Mouse (Mus musculus) layer of hippocampus, adult 2 months (tissue): ENCODE results near the gene Bex3. TPM values are rescaled to one million over a fixed set of nuclear protein-coding genes. Genes with fewer than 3 reads are reported as not detected.
A peak's percentile ranks its signal among the peaks of the same experiment; 100 is the strongest.
"Not testable (repeated sequence)": the region's sequence is repeated elsewhere in the genome, so short reads cannot be mapped to it uniquely, and the experiment has no call there.

ENCODE experiments used
- DNase-seq, 2 experiments: peaks; one replicate each; pipeline ENCODE4 v3.0.0; 2022; ENCODE audit warnings: low spot score in 2 of 2
- H3K27ac ChIP-seq: fragments of 200-600 bp; 2 replicates; pipeline ENCODE4 v1.8.1; 2022
- H3K4me3 ChIP-seq: fragments of 200-600 bp; 2 replicates; pipeline ENCODE4 v1.8.1; 2022; ENCODE audit warnings: mild to moderate bottlenecking
- CTCF ChIP-seq: fragments of 200-600 bp; conservative IDR thresholded peaks from 2 replicates; pipeline ENCODE4 v1.8.1; 2022; ENCODE audit warnings: antibody characterized with exemption, mild to moderate bottlenecking, moderate library complexity
- long read RNA-seq, 2 experiments: library from polyadenylated mRNA; stranded (forward); transcript quantifications; one replicate each; pipeline ENCODE4 v2.0.0; 2021; ENCODE audit warnings: borderline mapping rate in 2 of 2
- total RNA-seq, 2 experiments: library from RNA; stranded (reverse); gene quantifications; 2 replicates each; pipeline ENCODE4 v1.2.3; 2021

Gene Bex3
- 100 to 1,000 TPM; 301 to 311 TPM for total RNA-seq
- long read RNA-seq, experiment 1, transcript Bex3-201 (3 exons, 930 nt): major isoform, 98 of 259 reads
- long read RNA-seq, experiment 1, transcript Bex3-204 (3 exons, 933 nt): minor isoform, 5 of 259 reads
- long read RNA-seq, experiment 1, transcript Bex3-202 (3 exons, 826 nt): minor isoform, 10 of 259 reads
- long read RNA-seq, experiment 1, transcript Bex3-203 (2 exons, 766 nt): minor isoform, 5 of 259 reads
- long read RNA-seq, experiment 1, partial matches to known transcripts: 139 of 259 reads
- long read RNA-seq, experiment 1, other reads (novel, unspliced or antisense): 2 of 259 reads
- long read RNA-seq, experiment 2, transcript Bex3-202 (3 exons, 826 nt): minor isoform, 24 of 350 reads
- long read RNA-seq, experiment 2, transcript Bex3-204 (3 exons, 933 nt): minor isoform, 8 of 350 reads
- long read RNA-seq, experiment 2, transcript Bex3-201 (3 exons, 930 nt): major isoform, 160 of 350 reads
- long read RNA-seq, experiment 2, partial matches to known transcripts: 0 of 350 reads
- long read RNA-seq, experiment 2, other reads (novel, unspliced or antisense): 154 of 350 reads

GRCm38 (mm10) chrX:136269743-136270392 is at the start of gene Bex3:
TSS of gene Bex3 (plus strand) at chrX:136270253.
- Histone ChIP-seq H3K27ac (peak within 1 kb of the TSS; percentile 64; the same call in 1 of the 2 replicates), H3K4me3 (peak within 1 kb of the TSS; percentile 47)
- peak; percentile 16 to 63 for DNase-seq

- no peak overlapping the region for H3K27ac ChIP-seq
- no peak for TF ChIP-seq CTCF
- no peak overlapping the region for H3K4me3 ChIP-seq
- DNase-seq: no peak
Observed at GRCm38 (mm10) chrX:136223714-136224113, 46.3 kb upstream of the Bex3 start.

GRCm38 (mm10) chrX:136227768-136228167 is 42.3 kb upstream of the Bex3 start:
- no peak for DNase-seq
- TF ChIP-seq CTCF: no peak
- no peak overlapping the region for H3K4me3 ChIP-seq
- no peak overlapping the region for H3K27ac ChIP-seq

- H3K27ac ChIP-seq: no peak overlapping the region
- DNase-seq: peak in 1 of 2 experiments; percentile 40
- peak; percentile 81 for TF ChIP-seq CTCF
- no peak overlapping the region for H3K4me3 ChIP-seq
Observed at GRCm38 (mm10) chrX:136238118-136238517, 31.9 kb upstream of the Bex3 start.

- no peak for TF ChIP-seq CTCF
- DNase-seq: no peak
- H3K27ac ChIP-seq: no peak overlapping the region
- no peak overlapping the region for H3K4me3 ChIP-seq
Observed at GRCm38 (mm10) chrX:136243181-136243580, 26.9 kb upstream of the Bex3 start.

GRCm38 (mm10) chrX:136244574-136245229 is 25.4 kb upstream of the Bex3 start, which contains the start of gene Tceal9:
TSS of gene Tceal9 (plus strand) at chrX:136245079.
- DNase-seq: peak; percentile 55 to 70
- H3K4me3 ChIP-seq: peak within 1 kb of the TSS; percentile 67
- no peak for TF ChIP-seq CTCF
- H3K27ac ChIP-seq: peak within 1 kb of the TSS; percentile 85

- peak in 1 of 2 experiments; percentile 13 for DNase-seq
- H3K4me3 ChIP-seq: peak overlapping the region; percentile 67
- TF ChIP-seq CTCF: no peak
- peak overlapping the region; percentile 85 for H3K27ac ChIP-seq
Observed at GRCm38 (mm10) chrX:136245521-136246071, 24.5 kb upstream of the Bex3 start.

- no peak overlapping the region for H3K4me3 ChIP-seq
- H3K27ac ChIP-seq: no peak overlapping the region
- TF ChIP-seq CTCF: no peak
- no peak for DNase-seq
Observed at GRCm38 (mm10) chrX:136248811-136249210, 21.2 kb upstream of the Bex3 start.

- DNase-seq: no peak
- H3K27ac ChIP-seq: no peak overlapping the region
- TF ChIP-seq CTCF: no peak
- H3K4me3 ChIP-seq: no peak overlapping the region
Observed at GRCm38 (mm10) chrX:136249671-136250070, 20.4 kb upstream of the Bex3 start.

GRCm38 (mm10) chrX:136252023-136252729 is 17.9 kb upstream of the Bex3 start:
- no peak overlapping the region for H3K27ac ChIP-seq
- no peak for DNase-seq
- no peak overlapping the region for H3K4me3 ChIP-seq
- no peak for TF ChIP-seq CTCF

- TF ChIP-seq CTCF: no peak
- no peak for DNase-seq
- Histone ChIP-seq H3K4me3 (no peak overlapping the region), H3K27ac (no peak overlapping the region)
Observed at GRCm38 (mm10) chrX:136267720-136268119, 2.3 kb upstream of the Bex3 start.

- H3K27ac ChIP-seq: no peak overlapping the region
- DNase-seq: no peak
- no peak overlapping the region for H3K4me3 ChIP-seq
- no peak for TF ChIP-seq CTCF
Observed at GRCm38 (mm10) chrX:136268173-136268572, 1.9 kb upstream of the Bex3 start.

GRCm38 (mm10) chrX:136270393-136271111 is 499 bp downstream of the Bex3 start:
- not testable (repeated sequence) for DNase-seq
- peak overlapping the region; percentile 51; the same call in 1 of the 2 replicates for H3K27ac ChIP-seq
- peak overlapping the region; percentile 47 for H3K4me3 ChIP-seq
